Mouse (Mus musculus): ENCODE measurements at regions not wholly inside any gene's neighbourhood (a gene's known extent, or its start where the extent isn't known, plus 50 kb on each side); places are given as distances from the start of the nearest gene placed in this dataset.
"Not testable (repeated sequence)": the region's sequence is repeated elsewhere in the genome, so short reads cannot be mapped to it uniquely, and the experiment has no call there.

DNA sequence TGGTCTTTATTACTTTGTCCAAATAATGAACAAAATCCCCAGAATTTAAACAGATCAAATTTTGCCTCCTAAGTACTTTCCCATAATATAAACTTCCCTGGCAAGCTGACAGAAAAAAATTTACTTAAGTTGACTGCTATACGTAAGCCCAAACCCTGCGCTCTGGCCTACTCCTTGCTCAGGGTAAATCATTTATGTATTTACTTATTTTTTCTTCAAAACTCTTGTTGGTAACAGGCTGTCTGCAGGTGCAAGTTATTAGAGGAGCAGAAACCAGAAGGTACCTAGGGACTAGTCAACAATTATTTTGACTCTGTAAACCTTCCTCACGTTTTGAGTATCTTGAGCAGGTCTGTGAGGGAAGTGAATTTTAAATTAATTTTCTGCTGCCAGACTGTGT lies 2615.7 kb downstream of the Poteg start:
- DNase-seq, result no peak

- DNase-seq, result no peak
These were observed 2630.3 kb downstream of the Poteg start for GRCm38 (mm10) chr8:30077726-30078125.

DNA sequence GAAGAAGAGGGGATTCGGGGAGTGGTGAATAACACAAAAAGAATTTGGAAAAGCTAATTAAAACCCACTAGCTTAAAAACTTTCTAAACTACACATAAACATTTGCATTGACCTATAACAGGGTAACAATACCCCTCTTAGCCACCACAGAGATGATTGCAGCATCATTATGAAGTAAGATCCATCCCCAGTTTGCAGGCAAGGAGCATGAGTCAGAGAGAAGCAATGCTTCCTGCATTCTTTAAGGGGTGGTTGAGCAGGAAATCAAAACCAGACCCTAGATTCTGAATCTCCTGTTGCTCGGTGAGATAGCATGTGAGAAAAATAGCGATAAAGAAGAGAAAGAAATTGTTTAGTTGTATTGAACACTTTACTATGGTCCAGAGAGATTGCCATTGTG lies 2680.3 kb downstream of the Poteg start:
- no peak for DNase-seq

DNA sequence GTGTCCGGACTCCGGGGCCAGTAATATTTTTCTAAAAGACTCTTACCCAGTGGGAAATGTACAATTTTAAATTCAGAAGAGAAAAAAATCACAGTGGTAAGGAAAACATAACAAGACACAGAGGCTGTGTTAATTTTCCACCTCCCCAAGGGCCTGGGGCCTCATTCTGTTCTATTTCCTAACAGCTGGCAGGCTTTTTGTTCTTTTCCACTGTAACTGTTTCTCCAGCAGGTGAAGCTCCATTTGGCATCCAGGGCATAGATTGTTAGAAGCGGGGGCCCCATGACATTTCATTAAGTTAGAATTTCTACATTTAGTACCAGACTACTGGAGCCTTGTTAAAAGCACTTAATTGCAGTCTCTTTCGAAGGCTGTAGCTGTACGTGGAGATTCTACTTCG lies 2687.5 kb downstream of the Poteg start:
- DNase-seq, result no peak

- no peak for DNase-seq
These were observed 2703.8 kb downstream of the Poteg start for GRCm38 (mm10) chr8:30151181-30151844.

DNA sequence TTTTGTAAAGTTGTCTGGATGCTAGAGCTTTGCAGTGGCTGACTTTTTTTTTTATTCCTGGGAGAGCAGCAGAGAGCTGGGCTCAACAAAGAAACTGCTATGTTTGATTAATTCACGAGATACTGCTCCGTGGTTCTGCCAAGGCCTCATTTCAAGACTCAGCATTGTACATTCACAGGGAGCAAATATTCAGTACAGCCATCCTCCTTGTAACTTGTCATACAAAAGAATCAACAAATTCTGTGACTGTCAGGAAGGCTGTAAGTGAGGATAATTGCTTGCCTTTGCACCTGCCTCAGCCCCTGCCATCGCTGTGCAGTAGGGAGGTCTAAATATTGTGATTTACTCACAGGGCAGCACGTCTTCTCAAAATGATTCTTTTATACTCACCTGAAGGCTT lies 2705.5 kb downstream of the Poteg start:
- no peak for DNase-seq

DNA sequence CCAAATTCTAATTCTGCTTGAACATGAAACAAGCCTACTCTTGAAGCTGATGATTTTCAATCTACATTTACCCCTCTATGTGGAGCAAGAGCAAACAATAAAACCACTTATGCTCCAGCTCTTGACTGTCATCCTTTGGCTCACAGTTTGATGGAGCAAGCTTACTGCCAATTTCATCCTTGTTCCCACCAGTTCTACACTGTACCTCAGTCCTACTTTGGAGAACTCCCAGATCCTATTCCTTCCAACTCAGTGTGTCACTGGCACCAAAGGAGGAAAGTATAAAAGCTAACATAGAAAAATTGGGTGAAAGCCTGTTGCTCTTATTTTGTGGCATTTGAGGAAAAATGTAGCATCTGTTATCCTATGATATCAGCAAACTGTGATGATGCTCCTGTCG lies 2724.4 kb downstream of the Poteg start:
- no peak for DNase-seq

DNA sequence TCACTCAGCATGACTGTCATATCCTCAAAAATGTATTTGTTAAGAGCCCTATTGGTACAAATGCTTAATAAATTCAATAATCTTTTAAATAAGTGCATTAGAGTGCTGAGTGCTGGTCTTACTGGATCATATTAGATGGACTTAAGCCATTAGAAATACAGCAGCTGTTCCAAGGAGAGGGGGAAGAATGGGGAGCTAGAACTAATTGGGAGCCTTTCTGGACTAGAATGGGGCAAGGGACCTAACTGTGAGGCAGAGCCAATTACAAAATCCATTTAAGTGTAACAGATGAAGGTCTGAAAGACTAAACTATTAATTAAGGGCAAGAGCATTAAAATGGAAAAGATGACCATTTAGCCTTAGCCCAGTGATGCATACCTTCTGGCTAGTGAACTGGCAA lies 2755.3 kb downstream of the Poteg start:
- DNase-seq, result not testable (repeated sequence)

GRCm38 (mm10) chr8:30227354-30227753 lies 2779.9 kb downstream of the Poteg start:
- no peak for DNase-seq

GRCm38 (mm10) chr8:30233266-30233665 lies 2785.8 kb downstream of the Poteg start:
- no peak for DNase-seq

GRCm38 (mm10) chr8:30251797-30252196 lies 2804.3 kb downstream of the Poteg start:
- no peak for DNase-seq

- no peak for DNase-seq
These were observed 2822.8 kb downstream of the Poteg start for GRCm38 (mm10) chr8:30269949-30270910.

DNA sequence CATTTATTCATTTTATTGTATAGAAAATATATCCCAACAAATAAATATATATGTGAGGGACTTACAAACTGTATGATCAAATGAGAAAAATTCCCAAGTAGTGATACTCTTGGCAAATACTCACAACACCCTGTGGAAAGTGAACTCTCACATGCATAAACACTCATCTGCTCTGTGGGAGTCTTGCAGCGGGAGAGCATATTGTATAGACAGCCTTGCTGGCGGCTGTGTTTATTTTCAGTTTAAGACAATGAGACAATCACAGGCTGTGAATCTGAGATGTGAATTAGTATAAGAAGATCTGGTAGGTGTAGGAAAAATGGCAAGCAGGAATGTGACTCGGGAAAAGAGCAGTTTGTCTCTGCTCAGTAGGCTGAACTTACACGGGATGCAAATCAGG lies 2841.7 kb downstream of the Poteg start:
- no peak for DNase-seq

- no peak for DNase-seq
These were observed 2883.7 kb downstream of the Poteg start for GRCm38 (mm10) chr8:30331201-30331600.

- no peak for DNase-seq
These were observed 2885.9 kb downstream of the Poteg start for GRCm38 (mm10) chr8:30333352-30333751.

DNA sequence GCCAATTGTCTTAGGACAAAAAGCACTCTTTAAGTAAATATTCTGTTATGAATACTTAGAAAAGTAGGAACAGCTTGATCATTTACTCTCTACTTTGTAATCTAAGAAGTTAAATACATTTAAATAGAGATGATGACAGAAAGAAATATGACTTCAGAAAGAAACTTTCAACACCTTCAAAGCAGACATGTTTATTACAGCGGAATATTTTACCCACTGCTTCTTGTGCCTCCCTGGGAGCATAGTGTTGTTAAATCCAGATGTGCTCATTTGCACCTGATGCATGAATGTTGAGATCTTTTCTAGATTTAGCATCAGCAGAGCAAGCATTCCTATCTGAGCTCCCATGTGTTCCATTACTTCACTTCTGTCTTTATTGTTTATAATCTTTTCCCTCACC lies 2912.0 kb downstream of the Poteg start:
- DNase-seq, result no peak

DNA sequence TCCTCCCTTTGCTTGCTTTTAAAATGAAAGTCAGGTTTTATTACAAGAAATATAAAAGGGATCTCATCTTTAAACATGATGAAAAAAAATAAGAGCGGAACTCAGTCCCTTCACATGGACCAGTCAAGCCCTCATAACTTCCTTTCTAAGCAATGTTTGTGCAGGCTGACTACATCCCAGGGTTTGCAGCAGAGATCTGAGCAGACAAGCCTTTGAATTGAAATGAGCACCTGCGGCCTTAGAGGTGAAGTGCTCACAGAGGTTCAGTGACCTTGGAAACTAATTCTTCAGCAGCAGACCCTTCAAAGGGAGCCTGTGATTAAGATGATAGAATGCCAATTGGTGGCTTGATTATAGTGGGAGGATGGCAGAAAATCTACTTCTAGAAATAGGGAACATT lies 2918.3 kb downstream of the Poteg start:
- DNase-seq, result no peak

GRCm38 (mm10) chr8:30391936-30392335 lies 2944.5 kb downstream of the Poteg start:
- DNase-seq, result no peak

GRCm38 (mm10) chr8:30439423-30439822 lies 2989.1 kb upstream of the 5930422O12Rik start:
- DNase-seq, result no peak

GRCm38 (mm10) chr8:30441821-30442220 lies 2986.7 kb upstream of the 5930422O12Rik start:
- DNase-seq, result no peak

GRCm38 (mm10) chr8:30443874-30444273 lies 2984.6 kb upstream of the 5930422O12Rik start:
- DNase-seq, result no peak

DNA sequence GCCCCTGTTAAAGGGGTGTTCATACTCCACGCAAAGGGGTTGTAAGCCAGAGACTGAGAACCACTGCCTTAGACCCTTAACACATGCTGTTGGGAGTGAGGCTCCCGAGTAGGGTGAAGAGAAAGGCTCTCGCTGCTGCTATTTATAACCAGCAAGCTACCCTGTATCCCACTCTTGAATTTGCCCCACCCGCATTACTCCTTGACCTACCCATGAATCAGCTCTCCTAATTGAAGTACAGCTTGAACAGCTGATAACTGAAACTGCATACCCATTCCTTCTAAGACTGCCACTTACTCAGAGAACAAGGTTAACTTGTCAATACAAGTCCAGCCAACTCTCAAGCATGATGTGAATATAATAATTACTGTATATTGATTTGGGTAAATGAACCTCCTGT lies 2984.2 kb upstream of the 5930422O12Rik start:
- DNase-seq, result no peak

DNA sequence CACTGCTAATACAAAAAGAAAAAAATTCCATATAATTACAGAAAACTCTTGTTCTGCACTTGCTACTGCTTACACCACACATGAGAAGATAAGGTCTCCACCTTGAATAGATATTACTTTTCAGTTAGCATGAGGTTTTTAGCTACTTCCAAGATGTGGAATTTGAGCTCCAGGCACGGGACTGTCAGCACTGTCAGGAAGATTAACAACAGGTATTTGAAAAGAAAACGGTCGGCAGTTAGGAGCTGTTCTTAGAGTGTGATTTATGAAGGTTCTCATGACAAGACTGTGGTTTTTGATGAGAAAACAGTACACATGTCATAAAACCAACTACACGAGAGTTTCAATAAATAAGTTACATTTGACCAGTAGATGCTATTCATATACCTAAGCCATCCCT lies 2970.4 kb upstream of the 5930422O12Rik start:
- DNase-seq, result no peak

- DNase-seq, result no peak
These were observed 2945.6 kb upstream of the 5930422O12Rik start for GRCm38 (mm10) chr8:30482956-30483355.
